Comparison of ENCODE assay signal across 14 mouse cellular contexts in genomic region chr9:120658576-120658975, GRCm38 (mm10).
DNase-seq lines count a peak whose midpoint lies in the region; ATAC-seq and TF ChIP-seq lines count a peak whose summit lies in the region.
"Had no signal": no experiment of that assay in that cellular context is flagged by ENCODE, and none has a peak within 500 bp of the region (broad histone marks: within the 10 kb centered on the region; RNA-seq: fewer than 3 reads in every experiment).

No protein-coding gene starts in this region.

- no peak for ATAC-seq in hindbrain, embryonic 12.5 days (ENCODE audit: low FRiP score)
- ATAC-seq in hindbrain, embryonic 13.5 days (ENCODE audit: low FRiP score), result no peak
- ATAC-seq in heart, embryonic 13.5 days (ENCODE audit: extremely low read depth, insufficient number of reproducible peaks, low FRiP score, low TSS enrichment), result peak; percentile 51; the same call in 1 of the 2 replicates

- no peaks in the 10 kb centered on the region for H3K27me3 ChIP-seq in hindbrain, embryonic 12.5 days
- no peaks in the 10 kb centered on the region for H3K27me3 ChIP-seq in hindbrain, embryonic 13.5 days
- H3K27me3 ChIP-seq in heart, embryonic 13.5 days (replicated peaks), result peaks cover 22% of the 10 kb centered on the region
- H3K27me3 ChIP-seq: limb, embryonic 12.5 days; lung, embryonic 15.5 days had no signal

- H3K4me3 ChIP-seq in hindbrain, embryonic 12.5 days, result no peak overlapping the region
- no peak overlapping the region for H3K4me3 ChIP-seq in hindbrain, embryonic 13.5 days
- no peak overlapping the region for H3K4me3 ChIP-seq in embryonic fibroblast, embryonic 13.5 days (ENCODE audit: insufficient read depth, low read length)
- no peak overlapping the region for H3K4me3 ChIP-seq in heart, embryonic 13.5 days
- H3K4me3 ChIP-seq: limb, embryonic 12.5 days; lung, embryonic 15.5 days; megakaryocyte, embryonic 14.5 days had no signal

- no peaks in the 10 kb centered on the region for H3K36me3 ChIP-seq in hindbrain, embryonic 12.5 days
- H3K36me3 ChIP-seq in hindbrain, embryonic 13.5 days, result no peaks in the 10 kb centered on the region
- H3K36me3 ChIP-seq in heart, embryonic 13.5 days, result no peaks in the 10 kb centered on the region
- H3K36me3 ChIP-seq: limb, embryonic 12.5 days; lung, embryonic 15.5 days had no signal

- TF ChIP-seq CTCF in embryonic fibroblast, embryonic 13.5 days (IDR thresholded peaks at IDR 0.05; ENCODE audit: borderline replicate concordance, insufficient read depth, low read length), result no peak

- H3K4me1 ChIP-seq in hindbrain, embryonic 12.5 days, result peaks cover 13% of the 10 kb centered on the region
- H3K4me1 ChIP-seq in hindbrain, embryonic 13.5 days (replicated peaks), result peaks cover 11% of the 10 kb centered on the region
- H3K4me1 ChIP-seq in embryonic fibroblast, embryonic 13.5 days (ENCODE audit: control insufficient read depth, insufficient read depth, low read length), result no peaks in the 10 kb centered on the region; the same call in 1 of the 2 replicates
- peaks cover 12% of the 10 kb centered on the region; the same call in 1 of the 2 replicates for H3K4me1 ChIP-seq in heart, embryonic 13.5 days
- H3K4me1 ChIP-seq: lung, embryonic 15.5 days; megakaryocyte, embryonic 14.5 days had no signal

- WGBS in hindbrain, embryonic 12.5 days, result 81% methylated on average over 2 of the region's 2 CpGs
- 74% methylated on average over 2 of the region's 2 CpGs for WGBS in hindbrain, embryonic 13.5 days
- WGBS in heart, embryonic 13.5 days, result 58% methylated on average over 2 of the region's 2 CpGs

- TF ChIP-seq POLR2A in embryonic fibroblast, embryonic 13.5 days (IDR thresholded peaks at IDR 0.05; ENCODE audit: low read depth, low read length), result no peak

- no peak overlapping the region for H3K4me2 ChIP-seq in hindbrain, embryonic 12.5 days (replicated peaks)
- no peak overlapping the region for H3K4me2 ChIP-seq in hindbrain, embryonic 13.5 days
- no peak overlapping the region for H3K4me2 ChIP-seq in heart, embryonic 13.5 days
- H3K4me2 ChIP-seq: limb, embryonic 12.5 days; lung, embryonic 15.5 days had no signal

- DNase-seq in skeletal muscle tissue, adult 2 months (ENCODE audit: low read depth, low spot score), result peak; percentile 30
- no peak for DNase-seq in MN1 (ENCODE audit: low spot score)
- DNase-seq in retina, postnatal 1 day, result no peak
- DNase-seq: adrenal gland, postnatal 14 days; cerebellum, postnatal 36 days; kidney, postnatal 14 days; thymus, postnatal 14 days had no signal

- 0 out of 2 replicates have a peak overlapping the region, but pooled peaks have one; percentile 12 for H3K27ac ChIP-seq in hindbrain, embryonic 12.5 days
- no peak overlapping the region for H3K27ac ChIP-seq in hindbrain, embryonic 13.5 days
- H3K27ac ChIP-seq in embryonic fibroblast, embryonic 13.5 days (ENCODE audit: insufficient read depth, low read length), result peak overlapping the region; percentile 56; the same call in 1 of the 2 replicates
- no peak overlapping the region for H3K27ac ChIP-seq in heart, embryonic 13.5 days (replicated peaks)
- H3K27ac ChIP-seq: limb, embryonic 12.5 days; lung, embryonic 15.5 days had no signal

- H3K9me3 ChIP-seq in hindbrain, embryonic 12.5 days (replicated peaks), result no peaks in the 10 kb centered on the region
- H3K9me3 ChIP-seq in hindbrain, embryonic 13.5 days, result no peaks in the 10 kb centered on the region
- no peaks in the 10 kb centered on the region for H3K9me3 ChIP-seq in heart, embryonic 13.5 days
- H3K9me3 ChIP-seq: limb, embryonic 12.5 days; lung, embryonic 15.5 days; megakaryocyte, embryonic 14.5 days had no signal

- H3K9ac ChIP-seq in hindbrain, embryonic 12.5 days, result no peak overlapping the region
- no peak overlapping the region for H3K9ac ChIP-seq in hindbrain, embryonic 13.5 days
- H3K9ac ChIP-seq in heart, embryonic 13.5 days, result no peak overlapping the region
- H3K9ac ChIP-seq: limb, embryonic 12.5 days; lung, embryonic 15.5 days had no signal

Comparison
In these comparisons a context has a peak if more than half of its experiments do, and no peak if none do; other contexts are left out.
1. H3K27ac ChIP-seq: peak in hindbrain, embryonic 12.5 days (single experiment) and embryonic fibroblast, embryonic 13.5 days (single experiment); none in hindbrain, embryonic 13.5 days (single experiment) and heart, embryonic 13.5 days (single experiment).